Mouse (Mus musculus) heart, postnatal 25 days (tissue): ENCODE results near the gene Rest. TPM values are rescaled to one million over a fixed set of nuclear protein-coding genes. Genes with fewer than 3 reads are reported as not detected.

Experiments used
- DNase-seq: peaks from one replicate; pipeline ENCODE4 v3.0.0; 2022; ENCODE audit warnings: low spot score
- intact Hi-C: fragments of 180-260 bp; cut with DNase I; formaldehyde crosslinking; loops from one replicate; pipeline ENCODE4 v1.15.1; 2025
- total RNA-seq, 2 experiments: library from RNA; stranded (reverse); gene quantifications; 2 replicates each; pipeline ENCODE4 v1.2.3; 2021

Rest gene
- total RNA-seq, 2 experiments from 2014 or later: 14.5 to 15.5 TPM

DNA sequence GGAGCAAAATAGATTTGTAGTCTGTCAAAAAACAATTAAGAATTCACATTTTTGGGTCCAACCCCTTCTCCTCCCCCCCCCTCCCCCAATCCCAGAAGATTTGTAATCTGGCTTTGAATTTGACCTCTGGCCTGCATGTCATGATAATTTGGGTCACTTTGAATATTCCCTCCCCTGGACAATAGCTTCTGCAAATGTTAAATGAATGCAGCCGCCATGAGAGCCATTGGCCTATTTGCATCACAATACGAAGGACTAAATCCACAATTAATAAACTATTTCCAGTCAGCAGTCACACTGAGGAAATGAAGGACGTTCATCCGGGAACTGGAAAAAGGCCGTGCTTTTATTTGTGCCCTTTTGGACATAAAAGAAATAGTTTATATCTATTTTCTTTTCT lies 3.2 kb upstream of the Rest start:
- DNase-seq: no peak
- intact Hi-C loops: no loop called here

GRCm38 (mm10) chr5:77265671-77266065 lies 377 bp downstream of the Rest start:
- DNase-seq: peak; percentile 36
- intact Hi-C loops: loop anchor here (2.0 to 5.0 kb wide), 2 partner anchors 45 to 197 kb away; partner anchors contain the start of genes Noa1 and Polr2b

GRCm38 (mm10) chr5:77266066-77266885 lies 985 bp downstream of the Rest start:
- DNase-seq: peak; percentile 26
- intact Hi-C loops: loop anchor here (2.0 to 5.0 kb wide), 2 partner anchors 45 to 196 kb away; partner anchors contain the start of genes Noa1 and Polr2b

DNA sequence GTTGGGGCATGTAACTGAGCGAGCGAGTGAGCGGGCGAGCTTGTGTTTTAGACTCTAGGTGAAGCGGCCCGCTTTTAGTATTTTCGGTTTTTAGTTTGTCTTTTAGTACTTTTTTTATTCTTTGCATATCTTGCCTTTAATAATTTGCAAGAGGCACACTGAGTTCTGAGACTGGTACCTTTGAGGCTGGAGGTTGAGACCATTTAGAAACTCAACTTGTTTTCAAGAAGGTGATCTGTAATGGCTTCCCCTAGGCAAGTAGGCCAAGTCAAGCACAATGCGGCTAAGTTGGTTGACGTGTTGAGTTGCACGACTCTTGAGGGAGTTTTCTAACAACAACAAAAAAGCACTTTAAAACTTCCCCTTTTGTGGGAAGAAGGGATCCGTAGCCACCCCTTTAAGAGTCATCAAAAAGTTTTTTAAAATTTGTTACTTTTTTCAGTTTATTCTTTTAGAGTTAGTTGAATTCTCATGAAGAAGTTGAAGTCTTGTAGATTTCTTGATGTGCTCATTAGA lies 1.7 kb downstream of the Rest start:
- intact Hi-C loops: loop anchor here (2.0 to 5.0 kb wide), 2 partner anchors 44 to 195 kb away; partner anchors contain the start of genes Noa1 and Polr2b
- DNase-seq: no peak

DNA sequence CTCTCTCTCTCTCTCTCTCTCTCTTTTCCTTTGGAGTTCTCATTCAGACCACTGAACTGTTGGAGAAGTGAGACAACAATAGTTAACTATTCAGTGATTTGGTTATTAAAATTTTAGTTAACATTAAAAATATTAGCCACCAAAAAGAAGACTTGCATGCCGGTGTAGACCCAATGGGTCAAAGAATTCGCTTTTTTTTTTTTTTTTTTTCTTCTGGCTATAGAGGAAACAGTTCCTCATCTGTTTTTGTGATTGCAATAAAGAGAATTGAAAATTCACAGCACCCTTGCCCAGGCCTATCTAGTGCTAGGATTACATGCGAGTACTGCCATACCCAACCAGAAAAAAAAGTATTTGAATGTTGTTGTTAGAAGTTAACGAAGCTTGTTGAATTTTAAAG lies 2.1 kb downstream of the Rest start:
- DNase-seq: no peak
- intact Hi-C loops: loop anchor here (2.0 to 5.0 kb wide), 2 partner anchors 43 to 195 kb away; partner anchors contain the start of genes Noa1 and Polr2b

DNA sequence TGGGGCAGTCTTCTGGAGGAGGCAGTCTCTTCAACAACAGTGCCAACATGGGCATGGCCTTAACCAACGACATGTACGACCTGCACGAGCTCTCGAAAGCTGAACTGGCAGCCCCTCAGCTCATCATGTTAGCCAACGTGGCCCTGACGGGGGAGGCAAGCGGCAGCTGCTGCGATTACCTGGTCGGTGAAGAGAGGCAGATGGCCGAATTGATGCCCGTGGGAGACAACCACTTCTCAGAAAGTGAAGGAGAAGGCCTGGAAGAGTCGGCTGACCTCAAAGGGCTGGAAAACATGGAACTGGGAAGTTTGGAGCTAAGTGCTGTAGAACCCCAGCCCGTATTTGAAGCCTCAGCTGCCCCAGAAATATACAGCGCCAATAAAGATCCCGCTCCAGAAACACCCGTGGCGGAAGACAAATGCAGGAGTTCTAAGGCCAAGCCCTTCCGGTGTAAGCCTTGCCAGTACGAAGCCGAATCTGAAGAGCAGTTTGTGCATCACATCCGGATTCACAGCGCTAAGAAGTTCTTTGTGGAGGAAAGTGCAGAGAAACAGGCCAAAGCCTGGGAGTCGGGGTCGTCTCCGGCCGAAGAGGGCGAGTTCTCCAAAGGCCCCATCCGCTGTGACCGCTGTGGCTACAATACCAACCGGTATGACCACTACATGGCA lies 2.8 kb downstream of the Rest start:
- DNase-seq: no peak
- intact Hi-C loops: loop anchor here (2.0 to 5.0 kb wide), 2 partner anchors 43 to 194 kb away; partner anchors contain the start of genes Noa1 and Polr2b

DNA sequence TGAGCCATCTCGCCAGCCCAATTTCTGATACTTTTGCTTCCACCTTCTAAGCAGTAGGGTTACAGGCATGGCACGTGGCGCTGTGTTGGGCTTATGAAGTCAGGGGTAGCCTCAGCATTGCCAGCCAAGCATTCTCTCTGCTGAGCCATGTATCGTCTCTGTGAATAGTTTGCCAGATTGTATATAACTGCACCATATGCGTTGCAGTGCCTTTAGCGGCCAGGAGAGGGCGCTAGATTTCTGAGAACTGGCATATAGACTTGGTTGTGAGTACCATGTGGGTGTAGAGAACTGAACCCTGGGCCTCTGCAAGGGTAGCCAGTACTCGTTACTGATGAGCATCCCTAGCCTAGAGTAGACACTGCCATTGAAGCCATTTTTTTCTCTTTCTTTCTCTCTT lies 4.1 kb downstream of the Rest start:
- DNase-seq: no peak
- intact Hi-C loops: loop anchor here (5.0 kb wide), 1 partner anchor 193 kb away; no protein-coding TSS in a partner anchor

- intact Hi-C loops: no loop called here
- DNase-seq: no peak
Observed at GRCm38 (mm10) chr5:77273151-77273550, 7.9 kb downstream of the Rest start.

DNA sequence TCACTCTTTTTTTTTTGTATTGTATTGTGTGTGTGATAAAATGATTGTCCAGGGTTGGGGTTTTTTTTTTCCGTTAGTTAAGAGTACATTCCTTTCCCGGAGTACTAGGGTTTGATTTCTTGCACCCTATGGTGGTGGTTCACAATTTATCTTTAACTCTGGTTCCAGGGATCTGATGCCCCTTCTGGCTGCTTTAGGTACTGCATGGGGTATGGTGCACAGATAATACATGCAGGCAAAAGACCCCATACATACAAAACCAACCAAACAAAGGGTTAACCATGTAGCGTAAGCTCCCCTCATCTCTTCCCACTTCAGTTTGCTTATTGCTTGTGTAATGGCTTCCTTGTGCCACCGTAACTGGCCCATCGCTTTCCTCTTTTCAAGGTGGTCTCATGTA lies 10.7 kb downstream of the Rest start:
- DNase-seq: no peak
- intact Hi-C loops: no loop called here

DNA sequence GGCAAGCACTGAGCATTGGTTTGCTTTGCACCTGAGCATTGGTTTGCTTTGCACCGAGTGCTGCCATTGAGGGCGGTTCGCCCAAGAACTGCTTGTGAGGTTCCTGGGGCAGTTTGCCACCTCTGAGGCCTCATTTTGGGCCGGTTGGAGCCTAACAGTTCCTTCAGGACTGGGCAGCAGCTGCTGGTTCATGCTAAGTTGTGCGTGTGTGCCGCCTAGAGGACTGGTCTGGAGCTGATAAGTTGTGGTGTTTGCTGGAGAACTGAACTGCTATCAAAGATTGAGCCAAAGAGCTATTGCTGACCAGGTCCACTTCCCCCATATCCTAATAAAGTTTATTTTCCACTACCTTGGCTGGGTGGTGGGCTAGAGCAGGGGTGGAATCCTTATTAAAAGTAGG lies 11.9 kb downstream of the Rest start:
- no peak for DNase-seq
- intact Hi-C loops: no loop called here

GRCm38 (mm10) chr5:77281518-77282174 lies 16.4 kb downstream of the Rest start:
- no peak for DNase-seq
- intact Hi-C loops: no loop called here

- DNase-seq: no peak
- intact Hi-C loops: no loop called here
Observed at GRCm38 (mm10) chr5:77282242-77282641, 17.0 kb downstream of the Rest start.

DNA sequence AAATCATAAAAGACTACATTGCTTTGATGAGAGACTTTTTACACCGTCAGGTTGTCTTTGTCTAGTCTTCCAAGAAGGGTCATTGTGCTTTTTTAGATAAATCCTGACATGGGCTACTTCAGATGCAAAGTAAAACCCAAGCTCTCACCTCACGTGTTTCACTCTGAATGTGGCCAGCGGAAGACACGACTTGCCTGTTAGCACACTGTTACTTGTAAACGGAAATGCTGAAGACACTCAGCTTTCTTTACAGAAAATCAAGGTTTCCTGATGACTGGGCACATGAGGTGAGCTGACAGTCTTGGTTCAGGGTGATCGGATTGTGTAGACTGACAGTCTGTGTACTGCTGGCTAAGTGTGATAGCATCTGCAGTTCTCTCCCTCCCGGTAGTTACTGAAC lies 20.4 kb downstream of the Rest start:
- intact Hi-C loops: no loop called here
- DNase-seq: no peak

DNA sequence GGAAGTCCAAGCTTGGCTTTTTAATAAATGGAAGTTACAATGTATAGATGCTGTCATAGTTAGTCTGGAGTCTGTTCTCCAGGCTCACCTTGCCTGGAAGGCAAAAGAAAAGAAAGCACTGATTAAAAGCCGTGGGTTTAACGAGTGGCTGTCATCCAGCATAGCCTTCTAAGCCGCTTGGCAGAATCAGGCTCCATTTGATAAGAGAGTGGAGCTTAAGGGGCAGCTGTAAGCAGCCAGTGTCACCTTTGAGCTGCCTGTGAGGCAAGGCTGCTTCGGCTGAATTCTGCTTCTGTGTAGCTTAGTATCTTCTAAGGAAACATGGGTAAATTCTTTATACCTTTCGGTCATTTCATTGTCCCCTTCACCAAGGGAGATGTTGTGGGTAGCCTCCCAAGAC lies 21.6 kb downstream of the Rest start:
- intact Hi-C loops: no loop called here
- no peak for DNase-seq

- no peak for DNase-seq
- intact Hi-C loops: no loop called here
Observed at GRCm38 (mm10) chr5:77287901-77288300, 22.6 kb downstream of the Rest start.

GRCm38 (mm10) chr5:77289686-77290085 lies 24.4 kb downstream of the Rest start:
- intact Hi-C loops: no loop called here
- no peak for DNase-seq

DNA sequence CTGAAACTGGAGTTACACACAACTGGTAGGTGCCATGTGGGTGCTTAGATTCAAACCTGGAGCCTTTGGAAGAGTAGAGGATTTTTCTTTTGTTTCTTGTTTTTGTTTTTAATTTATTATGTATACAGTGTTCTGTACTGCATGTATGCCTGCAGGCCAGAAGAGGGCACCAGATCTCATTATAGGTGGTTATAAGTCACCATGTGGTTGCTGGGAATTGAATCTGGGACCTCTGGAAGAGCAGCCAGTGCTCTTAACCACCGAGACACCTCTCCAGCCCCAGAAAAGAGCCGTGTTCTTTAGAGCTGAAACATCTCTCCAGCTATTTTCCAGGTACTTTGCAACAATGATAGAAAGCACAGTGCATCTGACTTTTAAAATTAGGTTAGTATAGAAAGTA lies 25.3 kb downstream of the Rest start:
- no peak for DNase-seq
- intact Hi-C loops: no loop called here

GRCm38 (mm10) chr5:77292803-77293522 lies 27.7 kb downstream of the Rest start:
- no peak for DNase-seq
- intact Hi-C loops: no loop called here

- DNase-seq: no peak
- intact Hi-C loops: no loop called here
Observed at GRCm38 (mm10) chr5:77299486-77299885, 34.2 kb downstream of the Rest start.
